Mouse (Mus musculus): ENCODE measurements at regions not wholly inside any gene's neighbourhood (a gene's known extent, or its start where the extent isn't known, plus 50 kb on each side); places are given as distances from the start of the nearest gene placed in this dataset.

DNA sequence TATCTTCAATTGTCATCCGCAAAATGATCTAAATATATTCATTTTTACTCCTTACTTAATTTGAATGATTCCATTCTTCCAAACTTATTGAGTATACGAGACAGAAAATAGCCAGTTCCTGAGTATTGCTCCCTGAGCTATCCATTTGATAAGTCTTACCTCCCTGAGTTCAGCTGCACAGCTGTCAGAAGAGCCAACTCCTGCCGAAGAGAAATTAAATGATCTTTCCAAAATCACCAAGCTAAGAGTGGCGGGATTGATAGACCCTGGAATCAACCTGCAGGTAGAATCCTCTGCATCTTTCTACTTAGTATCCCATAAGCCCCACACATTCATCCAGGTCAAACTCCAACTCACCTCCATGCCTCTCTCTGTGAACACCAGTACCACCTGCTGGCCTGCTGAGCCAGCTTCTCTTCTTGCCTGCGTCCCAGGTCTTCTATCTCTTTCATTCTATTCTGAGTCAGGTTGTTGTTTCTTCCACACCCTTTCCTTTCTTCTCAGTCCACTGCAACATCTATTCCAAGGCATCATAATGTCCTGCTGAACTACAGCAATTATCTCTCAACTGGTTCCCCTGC, 124.2 kb downstream of the Cpeb2 start:
- Histone ChIP-seq H3K27ac (ENCODE audit: low read depth, low read length) (no peak overlapping the region), H3K4me1 (ENCODE audit: control insufficient read depth, insufficient read depth, low read length) (peaks cover 3% of the 10 kb centered on the region; the same call in 1 of the 2 replicates), H3K4me2 (replicated peaks; ENCODE audit: low read depth, low read length) (no peak overlapping the region), H3K9me3 (ENCODE audit: control insufficient read depth, low read length) (no peaks in the 10 kb centered on the region), H3K27me3 (ENCODE audit: control insufficient read depth, insufficient read depth, low read length) (no peaks in the 10 kb centered on the region), H3K4me3 (ENCODE audit: low read length) (no peak overlapping the region), H3K36me3 (ENCODE audit: control insufficient read depth, insufficient read depth, low read length) (no peaks in the 10 kb centered on the region), H3K9ac (ENCODE audit: low read depth, low read length) (no peak overlapping the region)
- ATAC-seq (ENCODE audit: low FRiP score, low TSS enrichment), result no peak
- 85% methylated on average over 5 of the region's 5 CpGs for WGBS

DNA sequence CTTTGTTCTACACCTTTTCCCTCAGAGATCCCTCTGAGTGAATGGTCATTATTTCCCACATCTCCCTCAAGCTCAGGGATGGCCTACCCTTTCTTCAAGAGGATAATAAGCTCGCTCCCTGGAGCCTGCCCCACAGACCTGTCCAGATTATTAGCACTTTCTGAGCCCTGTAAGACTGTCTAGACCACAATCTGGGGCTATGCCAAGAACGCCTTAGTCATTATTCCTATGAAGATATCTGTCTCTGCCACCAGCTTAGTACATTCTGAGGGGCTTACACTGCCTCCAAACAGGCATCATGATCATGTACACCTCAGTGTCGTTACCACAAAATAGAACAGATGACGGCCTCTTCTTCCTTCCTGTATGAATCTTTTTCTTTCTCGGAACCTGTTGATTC, 124.9 kb downstream of the Cpeb2 start:
- H3K27ac ChIP-seq (ENCODE audit: low read depth, low read length), result no peak overlapping the region
- H3K4me2 ChIP-seq (replicated peaks; ENCODE audit: low read depth, low read length), result no peak overlapping the region
- peaks cover 3% of the 10 kb centered on the region; the same call in 1 of the 2 replicates for H3K4me1 ChIP-seq (ENCODE audit: control insufficient read depth, insufficient read depth, low read length)
- H3K9ac ChIP-seq (ENCODE audit: low read depth, low read length), result no peak overlapping the region
- no peaks in the 10 kb centered on the region for H3K9me3 ChIP-seq (ENCODE audit: control insufficient read depth, low read length)
- ATAC-seq (ENCODE audit: low FRiP score, low TSS enrichment), result no peak
- 86% methylated on average over 5 of the region's 5 CpGs for WGBS
- H3K27me3 ChIP-seq (ENCODE audit: control insufficient read depth, insufficient read depth, low read length), result no peaks in the 10 kb centered on the region
- H3K4me3 ChIP-seq (ENCODE audit: low read length), result no peak overlapping the region
- H3K36me3 ChIP-seq (ENCODE audit: control insufficient read depth, insufficient read depth, low read length), result no peaks in the 10 kb centered on the region

DNA sequence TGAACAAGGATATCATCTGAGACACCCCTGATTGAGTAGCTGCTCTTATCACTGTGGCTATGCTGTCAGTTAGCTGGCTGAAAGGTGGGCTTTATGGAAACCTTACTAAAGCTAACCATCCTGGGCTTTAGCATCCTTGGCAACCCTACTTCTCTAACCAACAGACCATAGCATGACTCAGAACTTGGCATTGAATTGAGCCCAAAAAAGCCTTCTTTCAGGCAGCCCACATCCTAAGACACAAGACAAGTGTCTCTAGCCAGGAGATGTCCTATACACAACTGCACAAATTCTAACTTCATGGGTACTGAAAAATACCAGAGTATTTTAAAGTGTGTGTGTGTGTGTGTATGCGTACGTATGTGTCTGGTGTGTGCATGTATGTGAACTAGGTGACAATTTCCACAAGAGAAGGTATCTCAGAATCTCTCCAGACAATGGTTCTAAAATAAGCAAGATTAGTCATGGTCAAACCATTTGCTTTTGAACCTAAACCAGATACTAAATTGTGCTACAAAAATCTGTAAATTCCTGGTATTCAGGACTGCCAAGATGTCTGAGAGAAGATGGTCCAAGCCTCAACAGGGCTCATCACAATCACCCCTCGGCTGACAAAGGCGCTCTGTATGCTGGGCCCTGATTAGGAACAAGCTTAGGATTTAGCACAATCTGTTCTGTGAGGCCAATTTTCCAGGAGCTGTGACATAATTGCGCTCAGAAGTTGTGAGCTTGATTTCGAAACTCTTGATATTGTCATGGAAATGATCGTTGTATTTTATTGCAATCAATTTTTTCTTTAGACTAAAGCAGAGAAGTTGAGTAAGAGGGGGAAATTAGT, 126.2 kb downstream of the Cpeb2 start:
- WGBS, result 88% methylated on average over 7 of the region's 7 CpGs
- Histone ChIP-seq H3K4me1 (ENCODE audit: control insufficient read depth, insufficient read depth, low read length) (peaks cover 3% of the 10 kb centered on the region; the same call in 1 of the 2 replicates), H3K9me3 (ENCODE audit: control insufficient read depth, low read length) (no peaks in the 10 kb centered on the region), H3K27me3 (ENCODE audit: control insufficient read depth, insufficient read depth, low read length) (no peaks in the 10 kb centered on the region), H3K36me3 (ENCODE audit: control insufficient read depth, insufficient read depth, low read length) (no peaks in the 10 kb centered on the region), H3K9ac (ENCODE audit: low read depth, low read length) (no peak overlapping the region), H3K4me2 (replicated peaks; ENCODE audit: low read depth, low read length) (no peak overlapping the region), H3K4me3 (ENCODE audit: low read length) (no peak overlapping the region), H3K27ac (ENCODE audit: low read depth, low read length) (no peak overlapping the region)
- no peak for ATAC-seq (ENCODE audit: low FRiP score, low TSS enrichment)

DNA sequence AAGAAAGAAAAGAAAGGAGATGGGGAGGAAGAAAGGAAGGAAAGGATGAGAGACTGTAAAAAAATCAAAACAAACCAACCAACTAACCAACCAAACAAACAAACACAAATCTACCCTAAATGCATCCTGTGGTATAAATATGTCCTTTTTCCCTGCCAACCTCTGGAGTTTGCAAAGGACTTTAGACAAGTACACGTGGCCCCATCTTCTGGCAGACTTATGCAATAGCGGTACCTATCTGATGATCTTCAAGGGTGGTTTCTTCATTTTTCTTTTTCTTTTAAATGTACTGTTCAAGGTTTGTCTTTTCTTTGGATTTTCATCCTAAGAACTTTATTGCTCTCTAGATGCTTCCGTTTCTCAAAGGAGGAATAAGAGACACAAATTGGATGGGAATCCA, 127.3 kb downstream of the Cpeb2 start:
- Histone ChIP-seq H3K36me3 (ENCODE audit: control insufficient read depth, insufficient read depth, low read length) (no peaks in the 10 kb centered on the region), H3K27me3 (ENCODE audit: control insufficient read depth, insufficient read depth, low read length) (no peaks in the 10 kb centered on the region), H3K27ac (ENCODE audit: low read depth, low read length) (no peak overlapping the region), H3K4me2 (replicated peaks; ENCODE audit: low read depth, low read length) (no peak overlapping the region), H3K9ac (ENCODE audit: low read depth, low read length) (no peak overlapping the region), H3K4me1 (ENCODE audit: control insufficient read depth, insufficient read depth, low read length) (no peaks in the 10 kb centered on the region), H3K4me3 (ENCODE audit: low read length) (no peak overlapping the region), H3K9me3 (ENCODE audit: control insufficient read depth, low read length) (no peaks in the 10 kb centered on the region)
- no peak for ATAC-seq (ENCODE audit: low FRiP score, low TSS enrichment)
- WGBS, result 48% methylated on average over 3 of the region's 3 CpGs

DNA sequence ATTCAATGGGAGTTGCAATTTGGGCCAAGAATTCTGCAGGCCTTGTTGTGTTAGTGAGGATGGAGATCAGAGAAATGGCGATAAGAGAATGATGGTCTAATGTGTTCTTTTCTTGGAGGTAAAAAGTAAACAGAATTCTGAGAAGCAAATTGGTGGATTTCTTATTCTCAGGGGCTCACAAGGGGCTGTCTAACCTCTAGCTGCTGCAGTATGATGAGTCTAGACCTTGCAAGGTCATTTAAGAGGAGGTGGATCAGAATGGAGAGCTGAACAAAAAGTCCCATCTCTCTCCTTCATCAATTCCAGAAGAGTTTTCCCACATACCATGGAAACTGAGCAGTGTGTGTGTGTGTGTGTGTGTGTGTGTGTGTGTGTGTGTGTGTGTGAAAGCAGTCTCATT, 128.1 kb downstream of the Cpeb2 start:
- no peak overlapping the region for H3K4me2 ChIP-seq (replicated peaks; ENCODE audit: low read depth, low read length)

DNA sequence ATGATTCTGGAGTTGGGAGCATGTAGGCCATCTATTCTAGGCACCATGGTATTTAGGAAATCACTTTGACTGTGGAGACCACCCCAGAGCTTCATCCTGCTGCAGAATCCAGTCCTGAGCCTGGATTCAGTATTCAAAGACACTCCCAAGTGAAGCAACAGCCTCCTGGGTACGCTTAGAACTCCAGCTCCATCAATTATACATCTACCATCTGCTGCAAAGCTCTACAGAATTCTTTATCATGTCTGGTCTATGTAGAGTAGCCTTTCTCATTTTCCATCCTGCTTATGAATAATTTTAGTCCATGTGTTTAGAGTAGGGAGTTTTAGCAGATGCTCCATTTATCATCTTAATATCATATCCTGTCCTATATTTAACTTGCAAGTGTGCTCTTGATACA, 139.4 kb downstream of the Cpeb2 start:
- Histone ChIP-seq H3K27ac (ENCODE audit: low read depth, low read length) (no peak overlapping the region), H3K9ac (ENCODE audit: low read depth, low read length) (no peak overlapping the region), H3K9me3 (ENCODE audit: control insufficient read depth, low read length) (no peaks in the 10 kb centered on the region), H3K36me3 (ENCODE audit: control insufficient read depth, insufficient read depth, low read length) (no peaks in the 10 kb centered on the region), H3K4me2 (replicated peaks; ENCODE audit: low read depth, low read length) (no peak overlapping the region), H3K4me1 (ENCODE audit: control insufficient read depth, insufficient read depth, low read length) (no peaks in the 10 kb centered on the region), H3K27me3 (ENCODE audit: control insufficient read depth, insufficient read depth, low read length) (no peaks in the 10 kb centered on the region), H3K4me3 (ENCODE audit: low read length) (no peak overlapping the region)
- WGBS, result 85% methylated on average over 1 of the region's 1 CpGs
- no peak for ATAC-seq (ENCODE audit: low FRiP score, low TSS enrichment)

More for the DNA sequence above, 128.1 kb downstream of the Cpeb2 start:
- Histone ChIP-seq H3K9me3 (ENCODE audit: control insufficient read depth, low read length) (no peaks in the 10 kb centered on the region), H3K36me3 (ENCODE audit: control insufficient read depth, insufficient read depth, low read length) (no peaks in the 10 kb centered on the region), H3K4me3 (ENCODE audit: low read length) (no peak overlapping the region), H3K27ac (ENCODE audit: low read depth, low read length) (no peak overlapping the region), H3K9ac (ENCODE audit: low read depth, low read length) (no peak overlapping the region), H3K4me1 (ENCODE audit: control insufficient read depth, insufficient read depth, low read length) (no peaks in the 10 kb centered on the region), H3K27me3 (ENCODE audit: control insufficient read depth, insufficient read depth, low read length) (no peaks in the 10 kb centered on the region)
- no peak for ATAC-seq (ENCODE audit: low FRiP score, low TSS enrichment)
- 77% methylated on average over 1 of the region's 1 CpGs for WGBS

DNA sequence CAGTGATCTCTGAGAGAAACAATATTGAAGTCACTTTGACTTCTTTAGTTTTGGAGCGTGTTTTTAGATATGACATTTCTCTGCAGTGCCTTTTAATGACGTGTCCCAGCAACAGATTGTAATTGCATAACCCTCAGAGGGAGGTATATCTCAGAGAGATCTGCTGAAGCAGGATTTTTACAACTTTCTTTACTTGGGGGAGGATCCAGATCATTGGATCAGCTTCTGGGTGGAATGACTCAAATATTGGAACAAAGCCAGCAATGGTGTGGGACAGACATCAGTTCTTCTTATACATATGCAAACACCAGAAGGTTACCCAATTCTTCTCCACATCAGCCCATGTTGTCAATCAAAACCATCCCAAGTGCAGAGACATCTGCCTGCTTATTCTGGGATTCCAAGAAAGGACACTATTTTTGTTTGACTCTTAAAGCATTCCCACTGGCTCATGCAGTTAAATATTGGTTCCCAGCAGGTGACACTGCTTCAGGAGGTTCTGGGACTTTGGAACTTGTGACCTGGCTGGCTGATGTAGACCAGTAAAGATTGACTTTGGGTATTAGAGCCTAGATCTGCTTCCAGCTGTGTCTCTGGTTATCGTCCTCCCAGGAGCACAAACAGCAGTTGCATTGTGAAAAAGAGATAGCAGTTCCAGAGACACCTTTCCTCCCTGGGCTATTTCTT, 130.5 kb upstream of the C1qtnf7 start:
- WGBS, result 72% methylated on average over 3 of the region's 3 CpGs

DNA sequence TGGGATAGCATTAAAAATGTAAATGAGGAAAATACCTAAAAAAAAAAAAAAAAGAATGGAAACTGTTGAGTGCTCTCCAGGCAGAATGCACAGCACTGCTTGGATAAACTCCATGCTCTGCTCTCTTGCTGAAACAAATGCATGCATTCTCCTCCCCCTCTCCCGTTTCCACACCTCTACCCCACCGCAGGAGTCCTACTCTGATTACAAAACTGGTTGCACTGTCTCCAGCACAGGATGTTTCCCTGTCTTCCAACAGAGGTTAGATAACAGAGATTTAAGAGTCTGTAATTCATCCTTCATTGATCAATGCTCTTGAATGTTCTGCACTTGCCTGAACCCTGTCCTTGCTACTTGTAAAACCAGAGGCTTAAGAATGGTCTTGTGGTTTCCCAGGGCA, 124.3 kb upstream of the C1qtnf7 start:
- ATAC-seq (ENCODE audit: low FRiP score, low TSS enrichment), result peak; percentile 55; the same call in 1 of the 2 replicates
- no peak overlapping the region for H3K4me2 ChIP-seq (replicated peaks; ENCODE audit: low read depth, low read length)
- H3K36me3 ChIP-seq (ENCODE audit: control insufficient read depth, insufficient read depth, low read length), result no peaks in the 10 kb centered on the region
- no peaks in the 10 kb centered on the region for H3K4me1 ChIP-seq (ENCODE audit: control insufficient read depth, insufficient read depth, low read length)
- 4% methylated on average over 2 of the region's 2 CpGs for WGBS
- no peak overlapping the region for H3K9ac ChIP-seq (ENCODE audit: low read depth, low read length)
- no peaks in the 10 kb centered on the region for H3K9me3 ChIP-seq (ENCODE audit: control insufficient read depth, low read length)
- H3K4me3 ChIP-seq (ENCODE audit: low read length), result no peak overlapping the region
- H3K27ac ChIP-seq (ENCODE audit: low read depth, low read length), result no peak overlapping the region
- no peaks in the 10 kb centered on the region for H3K27me3 ChIP-seq (ENCODE audit: control insufficient read depth, insufficient read depth, low read length)

More for the DNA sequence above, 130.5 kb upstream of the C1qtnf7 start:
- Histone ChIP-seq H3K36me3 (ENCODE audit: control insufficient read depth, insufficient read depth, low read length) (no peaks in the 10 kb centered on the region), H3K27me3 (ENCODE audit: control insufficient read depth, insufficient read depth, low read length) (no peaks in the 10 kb centered on the region), H3K4me2 (replicated peaks; ENCODE audit: low read depth, low read length) (no peak overlapping the region), H3K9ac (ENCODE audit: low read depth, low read length) (no peak overlapping the region), H3K4me3 (ENCODE audit: low read length) (no peak overlapping the region), H3K4me1 (ENCODE audit: control insufficient read depth, insufficient read depth, low read length) (no peaks in the 10 kb centered on the region), H3K9me3 (ENCODE audit: control insufficient read depth, low read length) (no peaks in the 10 kb centered on the region), H3K27ac (ENCODE audit: low read depth, low read length) (no peak overlapping the region)
- ATAC-seq (ENCODE audit: low FRiP score, low TSS enrichment), result no peak

All from kidney, embryonic 14.5 days (tissue).